Mouse (Mus musculus) heart, embryonic 16.5 days (tissue): ENCODE results near the gene Vamp8. TPM values are rescaled to one million over a fixed set of nuclear protein-coding genes. Genes with fewer than 3 reads are reported as not detected.

ENCODE experiments used
- ATAC-seq: fragments of 200-750 bp; cut with Nextera tagmentation; replicated peaks from 2 replicates; pipeline ENCODE4 v1.8.0; 2017; ENCODE audit warnings: moderate number of reproducible peaks; ENCODE audit not compliant: insufficient read depth, low FRiP score; ENCODE audit errors: extremely low read depth
- H3K27ac ChIP-seq: fragments of 300-500 bp; sonication (generic); 2 replicates; pipeline ENCODE4 v1.5.1; 2014; ENCODE audit warnings: mild to moderate bottlenecking, low read length, control low read depth, moderate library complexity
- H3K27me3 ChIP-seq: fragments of 300-500 bp; sonication (generic); 2 replicates; pipeline ENCODE4 v1.6.1; 2014; ENCODE audit warnings: low read length, mixed read lengths; ENCODE audit not compliant: control insufficient read depth, insufficient read depth
- H3K36me3 ChIP-seq: fragments of 300-500 bp; sonication (generic); 2 replicates; pipeline ENCODE4 v1.6.1; 2014; ENCODE audit not compliant: control insufficient read depth, insufficient read depth
- H3K4me1 ChIP-seq: fragments of 300-500 bp; sonication (generic); 2 replicates; pipeline ENCODE4 v1.6.1; 2014; ENCODE audit warnings: low read length, mixed read lengths; ENCODE audit not compliant: control insufficient read depth, insufficient read depth
- H3K4me2 ChIP-seq: fragments of 300-500 bp; sonication (generic); 2 replicates; pipeline ENCODE4 v1.6.1; 2014; ENCODE audit warnings: low read depth, mild to moderate bottlenecking, control low read depth, low read length
- H3K4me3 ChIP-seq: fragments of 300-500 bp; sonication (generic); 2 replicates; pipeline ENCODE4 v1.5.1; 2014; ENCODE audit warnings: mild to moderate bottlenecking, control low read depth, low read length
- H3K9ac ChIP-seq: fragments of 300-500 bp; sonication (generic); 2 replicates; pipeline ENCODE4 v1.6.1; 2014; ENCODE audit warnings: low read length, control low read depth
- H3K9me3 ChIP-seq: fragments of 300-500 bp; sonication (generic); replicated peaks from 2 replicates; pipeline ENCODE4 v1.6.1; 2016; ENCODE audit warnings: low read length; ENCODE audit not compliant: control insufficient read depth
- WGBS: fragments of 180-500 bp; shearing (Covaris S2); extraction: QIAGEN DNeasy Blood & Tissue Kit; methylation state at CpG from one replicate; pipeline ENCODE4 v1.1.7; 2014; 5-methylcytosine and 5-hydroxymethylcytosine counted together
- polyA plus RNA-seq: library from polyadenylated mRNA; unstranded; fragments of >200 nt; fragmentation: Nextera tagmentation; extraction: Ambion mirVana; gene quantifications from 2 replicates; pipeline ENCODE4 v1.2.1, GENCODE M21; 2015

Gene Vamp8
- polyA plus RNA-seq, 1 experiment from 2014 or later = 134 TPM

DNA sequence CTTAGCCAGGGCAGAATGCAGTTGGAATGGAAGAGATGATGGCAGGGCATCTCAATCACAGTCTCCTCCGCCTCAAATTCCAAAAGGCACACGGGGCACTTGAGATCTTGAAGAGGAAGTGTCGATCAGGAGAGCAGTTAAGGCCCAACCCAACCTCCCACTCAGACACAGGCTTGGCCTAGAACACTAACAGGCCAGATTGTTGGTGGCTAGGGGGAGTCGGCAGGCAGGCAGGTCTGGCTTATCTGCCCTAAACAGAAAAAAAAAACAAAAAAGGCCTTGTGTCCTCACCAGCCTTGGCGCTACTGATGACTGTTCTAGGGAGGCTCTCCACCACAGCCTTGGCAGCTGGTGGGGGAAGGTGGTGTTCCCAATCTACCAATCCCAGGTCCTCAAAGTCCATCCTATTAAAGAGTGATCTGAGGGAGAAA is 29.4 kb downstream of the Vamp8 start:
- Histone ChIP-seq H3K36me3 (peaks cover 10% of the 10 kb centered on the region; the same call in 1 of the 2 replicates), H3K27ac (no peak overlapping the region), H3K4me3 (peak overlapping the region; percentile 94), H3K4me2 (peak overlapping the region; percentile 90), H3K27me3 (no peaks in the 10 kb centered on the region), H3K4me1 (peaks cover 18% of the 10 kb centered on the region), H3K9ac (peak overlapping the region; percentile 85), H3K9me3 (no peaks in the 10 kb centered on the region)
- WGBS = 19% methylated on average over 5 of the region's 5 CpGs
- no peak for ATAC-seq

DNA sequence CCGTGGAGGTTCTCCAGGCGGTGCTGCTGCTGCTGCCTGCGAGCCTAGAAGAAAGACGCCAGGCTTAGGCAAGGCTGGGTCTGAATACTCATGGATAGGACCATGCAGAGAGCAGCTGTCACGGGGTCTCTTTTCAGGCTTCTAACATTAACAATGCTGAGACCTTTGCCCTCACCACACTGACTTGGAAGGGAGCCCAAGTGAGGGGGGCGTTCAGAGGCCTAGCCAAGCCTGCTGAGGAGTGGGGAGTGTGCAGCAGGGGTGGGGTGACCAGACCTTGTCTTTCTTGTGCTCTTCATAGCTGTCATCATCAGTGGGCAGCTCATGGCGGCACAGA is 29.9 kb downstream of the Vamp8 start:
- Histone ChIP-seq H3K4me2 (no peak overlapping the region), H3K27ac (no peak overlapping the region), H3K4me1 (peaks cover 20% of the 10 kb centered on the region), H3K9me3 (no peaks in the 10 kb centered on the region), H3K27me3 (no peaks in the 10 kb centered on the region), H3K9ac (no peak overlapping the region), H3K4me3 (no peak overlapping the region), H3K36me3 (peaks cover 10% of the 10 kb centered on the region; the same call in 1 of the 2 replicates)
- 68% methylated on average over 7 of the region's 7 CpGs for WGBS
- no peak for ATAC-seq

DNA sequence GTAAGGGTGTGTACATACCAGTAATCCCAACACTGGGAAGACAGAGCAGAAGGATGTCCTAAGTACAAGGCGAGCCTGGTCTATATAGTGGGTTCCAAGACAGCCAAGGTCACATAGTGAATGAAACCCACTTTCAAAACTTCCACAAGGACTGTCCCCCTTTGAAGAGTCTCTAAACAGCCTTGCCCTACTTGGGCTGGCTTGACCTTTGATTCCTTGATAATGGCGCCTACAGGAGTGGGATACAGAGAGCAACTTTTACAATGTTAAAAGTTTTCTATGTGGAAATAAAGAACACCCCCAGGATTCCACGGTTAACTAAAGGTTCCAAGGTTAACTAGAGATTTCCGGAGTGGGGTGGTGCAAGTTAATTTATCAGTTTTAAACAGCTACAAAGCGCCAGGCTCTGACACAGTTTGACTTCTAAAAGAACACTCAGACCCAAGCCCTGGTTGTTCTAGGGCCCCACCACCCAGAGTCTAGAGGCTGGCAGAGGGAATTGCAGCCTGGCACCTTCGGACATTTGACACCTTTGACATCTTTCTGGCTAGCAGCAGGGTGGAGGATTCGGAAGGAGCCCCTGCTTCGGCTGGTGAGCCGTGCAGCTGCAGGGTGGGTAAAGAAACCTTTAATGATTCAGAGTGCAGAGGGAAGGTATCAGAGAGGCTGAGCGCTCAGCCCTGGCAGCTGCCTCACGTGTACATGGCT is 30.5 kb downstream of the Vamp8 start:
- no peak overlapping the region for H3K4me2 ChIP-seq
- WGBS = 75% methylated on average over 11 of the region's 11 CpGs
- peaks cover 10% of the 10 kb centered on the region; the same call in 1 of the 2 replicates for H3K36me3 ChIP-seq
- H3K27me3 ChIP-seq = no peaks in the 10 kb centered on the region
- H3K4me3 ChIP-seq = no peak overlapping the region
- no peaks in the 10 kb centered on the region for H3K9me3 ChIP-seq
- H3K27ac ChIP-seq = no peak overlapping the region
- ATAC-seq = no peak
- peaks cover 20% of the 10 kb centered on the region for H3K4me1 ChIP-seq
- H3K9ac ChIP-seq = no peak overlapping the region

DNA sequence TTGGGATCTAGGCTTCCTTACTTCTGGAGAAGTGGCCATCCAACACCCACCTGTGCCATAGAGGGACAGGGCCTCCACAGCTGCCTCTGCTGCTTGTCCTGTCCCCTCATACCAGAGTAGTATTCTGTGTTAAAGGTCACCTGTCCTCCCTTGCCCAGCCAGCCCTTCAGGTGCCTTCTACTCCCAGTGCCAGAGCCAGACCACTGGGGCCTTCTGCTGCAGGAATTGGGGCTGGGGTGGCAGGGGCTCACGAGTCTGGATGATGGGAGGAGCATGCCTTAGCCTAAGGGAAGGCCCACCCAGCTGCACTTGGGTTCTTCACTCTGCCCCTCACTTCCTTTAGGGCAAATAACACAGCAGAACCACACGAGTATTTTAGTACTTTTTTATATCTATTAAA is 31.2 kb downstream of the Vamp8 start:
- no peak overlapping the region for H3K4me3 ChIP-seq

DNA sequence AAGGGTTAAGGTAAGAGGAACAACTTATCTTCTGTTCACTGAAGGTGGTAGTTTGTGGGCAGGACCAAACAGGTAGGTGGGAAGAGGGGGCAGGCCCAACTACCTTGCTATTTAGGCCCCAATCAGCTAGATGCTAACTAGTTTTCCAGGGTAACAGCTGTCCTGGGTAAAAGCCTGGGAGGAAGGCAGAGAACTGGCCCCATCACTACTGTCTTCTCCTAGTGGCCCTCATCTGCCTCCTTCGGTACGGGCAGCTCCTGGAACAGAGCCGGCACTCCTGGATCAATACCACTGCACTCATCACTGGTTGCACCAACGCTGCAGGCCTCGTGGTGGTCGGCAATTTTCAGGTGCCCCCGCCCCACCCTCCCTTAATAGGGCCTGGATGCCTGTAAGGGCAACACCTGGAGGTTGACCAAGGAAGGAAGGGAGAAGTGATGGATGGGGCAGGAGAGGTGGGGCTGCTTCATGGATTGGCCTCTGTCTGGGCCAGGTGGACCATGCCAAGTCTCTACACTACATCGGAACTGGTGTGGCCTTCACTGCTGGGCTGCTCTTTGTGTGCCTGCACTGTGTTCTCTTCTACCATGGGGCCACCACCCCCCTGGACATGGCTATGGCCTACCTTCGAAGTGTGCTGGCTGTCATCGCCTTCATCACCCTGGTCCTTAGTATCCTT is 32.3 kb downstream of the Vamp8 start:
- Histone ChIP-seq H3K4me1 (peaks cover 28% of the 10 kb centered on the region), H3K4me2 (no peak overlapping the region), H3K36me3 (peaks cover 10% of the 10 kb centered on the region; the same call in 1 of the 2 replicates), H3K9me3 (no peaks in the 10 kb centered on the region), H3K27me3 (no peaks in the 10 kb centered on the region), H3K27ac (no peak overlapping the region), H3K9ac (no peak overlapping the region), H3K4me3 (no peak overlapping the region)
- ATAC-seq = no peak
- WGBS = 89% methylated on average over 10 of the region's 10 CpGs

More for the DNA sequence above, 31.2 kb downstream of the Vamp8 start:
- H3K4me1 ChIP-seq = peaks cover 26% of the 10 kb centered on the region
- no peak overlapping the region for H3K27ac ChIP-seq
- H3K36me3 ChIP-seq = peaks cover 10% of the 10 kb centered on the region; the same call in 1 of the 2 replicates
- WGBS = 71% methylated on average over 2 of the region's 2 CpGs
- no peaks in the 10 kb centered on the region for H3K9me3 ChIP-seq
- no peak overlapping the region for H3K9ac ChIP-seq
- no peaks in the 10 kb centered on the region for H3K27me3 ChIP-seq
- no peak overlapping the region for H3K4me2 ChIP-seq
- ATAC-seq = no peak

DNA sequence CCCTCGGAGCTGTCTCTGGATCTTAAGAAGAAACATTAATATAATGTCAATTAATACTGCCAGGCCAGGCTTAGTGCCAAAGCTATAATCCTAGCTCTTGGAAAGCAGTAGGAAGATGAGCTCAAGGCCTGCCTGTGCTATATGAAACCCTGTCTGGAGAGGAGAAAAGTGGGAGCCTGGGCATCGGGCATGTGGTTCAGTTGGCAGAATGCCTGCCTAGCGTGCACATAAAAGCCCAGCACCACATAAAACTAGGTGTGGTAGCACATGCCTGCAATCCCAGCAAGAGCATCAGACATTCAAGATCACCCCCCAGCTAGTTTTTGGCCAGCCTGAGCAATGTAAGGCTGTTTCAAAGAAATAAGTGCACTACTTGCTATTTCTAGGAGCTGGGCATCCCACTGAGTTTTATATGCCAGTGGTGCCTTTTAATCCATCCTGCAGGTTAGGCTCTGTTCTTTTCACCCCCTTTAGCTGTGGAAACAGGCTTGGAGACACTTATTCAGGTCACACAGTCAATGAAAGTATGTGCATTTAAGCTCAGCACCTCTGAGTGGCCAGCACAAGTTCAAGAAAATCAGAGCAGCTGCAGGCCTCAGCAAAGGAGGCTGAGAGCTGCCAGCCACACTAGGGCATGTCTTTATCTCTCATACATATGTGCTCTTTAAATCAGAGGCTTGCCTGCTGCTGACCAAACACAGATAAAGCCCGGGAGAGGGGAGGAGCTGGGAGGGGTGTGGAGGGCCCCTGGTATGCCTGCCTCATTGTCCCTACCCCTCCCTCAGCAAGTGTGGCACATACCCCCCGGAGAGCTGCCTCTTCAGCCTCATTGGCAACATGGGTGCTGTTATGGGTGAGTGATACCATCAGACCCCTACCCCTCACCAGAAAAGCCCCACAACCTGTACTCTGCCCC is 33.1 kb downstream of the Vamp8 start:
- H3K36me3 ChIP-seq = peaks cover 10% of the 10 kb centered on the region; the same call in 1 of the 2 replicates
- no peaks in the 10 kb centered on the region for H3K9me3 ChIP-seq
- peaks cover 31% of the 10 kb centered on the region for H3K4me1 ChIP-seq
- ATAC-seq = no peak
- no peaks in the 10 kb centered on the region for H3K27me3 ChIP-seq
- H3K9ac ChIP-seq = no peak overlapping the region
- WGBS = 55% methylated on average over 5 of the region's 5 CpGs
- no peak overlapping the region for H3K27ac ChIP-seq
- H3K4me2 ChIP-seq = no peak overlapping the region
- H3K4me3 ChIP-seq = no peak overlapping the region

DNA sequence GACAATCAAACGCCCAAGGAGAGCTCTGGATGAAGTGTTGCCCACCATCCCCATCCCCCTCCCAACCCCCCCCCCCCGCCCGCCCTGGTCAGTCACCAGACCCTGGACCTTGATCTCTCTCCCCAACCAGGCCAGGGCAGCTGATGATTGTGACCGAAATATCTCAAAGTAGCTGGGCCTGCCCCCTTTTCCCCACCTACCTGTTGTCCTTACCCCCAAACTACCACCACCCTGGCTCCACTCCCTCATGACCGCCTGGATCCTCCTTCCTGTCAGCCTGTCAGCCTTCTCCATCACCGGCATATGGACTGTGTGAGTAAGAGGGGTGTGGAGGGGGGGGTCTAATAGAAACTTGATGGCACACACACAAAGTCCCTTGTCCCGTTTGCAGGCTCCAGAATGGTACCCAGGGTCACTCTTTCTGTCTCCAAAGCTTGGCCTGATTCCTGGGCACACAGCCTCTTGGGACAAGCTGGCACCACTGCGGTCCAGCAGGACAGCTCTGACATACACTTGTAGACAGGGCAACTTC is 34.4 kb downstream of the Vamp8 start:
- 43% methylated on average over 6 of the region's 8 CpGs for WGBS
- peaks cover 10% of the 10 kb centered on the region; the same call in 1 of the 2 replicates for H3K36me3 ChIP-seq
- peak overlapping the region; percentile 88 for H3K4me2 ChIP-seq
- peak overlapping the region; percentile 81 for H3K9ac ChIP-seq
- H3K4me3 ChIP-seq = peak overlapping the region; percentile 70
- ATAC-seq = no peak
- H3K27ac ChIP-seq = peak overlapping the region; percentile 38; the same call in 1 of the 2 replicates
- peaks cover 28% of the 10 kb centered on the region for H3K4me1 ChIP-seq
- H3K27me3 ChIP-seq = no peaks in the 10 kb centered on the region
- no peaks in the 10 kb centered on the region for H3K9me3 ChIP-seq

DNA sequence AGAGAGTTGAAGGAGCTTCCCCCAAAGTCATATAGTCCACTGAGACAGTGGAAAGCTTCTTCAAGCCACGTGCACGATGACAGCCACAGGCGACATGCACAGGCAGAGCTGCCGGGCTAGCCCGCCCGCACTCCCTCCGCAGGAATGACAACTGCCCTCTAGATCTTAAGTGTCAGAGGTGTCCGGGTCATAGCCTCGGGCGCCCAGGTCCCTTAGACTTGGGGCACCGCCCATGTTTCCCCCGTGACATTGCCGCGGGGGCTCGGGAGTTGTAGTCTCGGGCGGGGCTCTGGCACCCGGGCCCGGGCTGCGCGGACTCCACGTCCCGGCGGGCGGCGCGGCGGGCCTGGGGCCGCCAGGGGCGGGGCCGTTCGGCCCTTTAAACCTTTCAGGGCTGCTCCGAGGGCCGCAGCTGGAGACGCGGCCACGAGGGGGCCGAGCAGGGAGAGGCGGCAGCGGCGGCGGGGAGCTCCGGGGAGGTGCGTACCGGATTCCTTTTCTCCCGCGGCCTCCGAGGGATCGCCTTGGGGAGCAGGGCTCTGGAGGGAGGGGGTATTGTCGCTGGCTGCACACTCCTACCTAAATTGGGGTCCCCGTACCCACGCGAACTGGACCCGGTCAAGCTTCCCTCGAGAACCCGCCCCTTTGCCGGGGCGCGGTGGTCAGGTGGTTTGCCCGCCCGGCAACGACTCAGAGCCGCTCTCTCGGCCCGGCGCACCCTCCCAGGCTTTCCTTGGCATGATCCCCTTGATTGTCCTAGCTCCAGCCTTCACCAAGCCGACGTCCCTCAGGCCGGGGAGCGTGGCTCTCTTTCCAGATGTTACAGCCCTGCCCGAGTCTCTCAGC is 35.2 kb downstream of the Vamp8 start, which contains the start of gene Tmem150a:
Tmem150a (plus strand) TSS at position 382 of the 846 bp plus-strand sequence.
- Histone ChIP-seq H3K4me2 (peak within 1 kb of the TSS; percentile 88), H3K27ac (peak within 1 kb of the TSS; percentile 38), H3K27me3 (no peaks in the 10 kb centered on the region), H3K36me3 (peaks cover 14% of the 10 kb centered on the region), H3K4me3 (peak within 1 kb of the TSS; percentile 70), H3K4me1 (peaks cover 21% of the 10 kb centered on the region), H3K9ac (peak within 1 kb of the TSS; percentile 81), H3K9me3 (no peaks in the 10 kb centered on the region)
- WGBS = under 1% methylated on average over 71 of the region's 71 CpGs
- ATAC-seq = peak; percentile 92
